Mouse (Mus musculus) lung, postnatal 0 days (tissue): ENCODE results near the gene Rundc3a.

Experiments
- CTCF ChIP-seq: IDR thresholded peaks from 2 replicates; pipeline ENCODE4 v1.5.1; 2016; ENCODE audit warnings: antibody characterized with exemption, mild to moderate bottlenecking
- EP300 ChIP-seq: IDR thresholded peaks from 2 replicates; pipeline ENCODE4 v1.6.1; 2016; ENCODE audit warnings: antibody characterized with exemption, mild to moderate bottlenecking, control low read depth

DNA sequence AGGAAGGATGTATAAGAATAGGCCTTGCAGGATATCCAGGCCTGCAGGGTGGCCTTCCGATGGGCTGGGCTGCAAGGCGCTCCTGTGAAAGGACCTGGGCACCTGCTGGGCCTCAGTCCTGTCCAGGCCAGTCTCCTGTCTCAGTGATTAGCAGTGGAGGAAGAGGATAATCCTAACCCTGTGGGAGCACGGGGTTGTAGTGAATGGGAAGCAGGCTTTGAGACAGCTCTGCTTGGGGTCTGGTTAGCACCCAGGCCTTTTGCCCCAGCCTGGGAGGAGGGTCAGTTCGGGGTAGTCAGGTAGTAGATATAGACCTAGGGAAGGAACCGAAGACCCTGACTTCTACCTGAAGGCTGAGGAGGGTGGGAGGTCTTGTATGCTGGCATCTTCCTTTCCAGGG lies 45.5 kb upstream of the Rundc3a start:
- TF ChIP-seq CTCF (no peak), EP300 (no peak)
